Mouse (Mus musculus) hindbrain, embryonic 16.5 days (tissue): Measurements from ENCODE around the gene Actl6b. TPM values are rescaled to one million over a fixed set of nuclear protein-coding genes. Genes with fewer than 3 reads are reported as not detected.
"Not testable (repeated sequence)": the region's sequence is repeated elsewhere in the genome, so short reads cannot be mapped to it uniquely, and the experiment has no call there.

Experiments
- ATAC-seq: fragments of 200-750 bp; cut with Nextera tagmentation; 2 replicates; pipeline ENCODE4 v1.8.0; 2017; ENCODE audit warnings: moderate TSS enrichment, moderate library complexity
- H3K27ac ChIP-seq: fragments of 300-500 bp; sonication (generic); 2 replicates; pipeline ENCODE4 v1.5.1; 2014; ENCODE audit warnings: low read depth, mild to moderate bottlenecking, control low read depth, low read length, moderate library complexity
- H3K27me3 ChIP-seq: fragments of 300-500 bp; sonication (generic); replicated peaks from 2 replicates; pipeline ENCODE4 v1.6.1; 2014; ENCODE audit warnings: low read length; ENCODE audit not compliant: control insufficient read depth, insufficient read depth
- H3K36me3 ChIP-seq: fragments of 300-500 bp; sonication (generic); 2 replicates; pipeline ENCODE4 v1.6.1; 2014; ENCODE audit warnings: mild to moderate bottlenecking, low read length, moderate library complexity, mixed read lengths; ENCODE audit not compliant: control insufficient read depth, insufficient read depth
- H3K4me1 ChIP-seq: fragments of 300-500 bp; sonication (generic); 2 replicates; pipeline ENCODE4 v1.6.1; 2014; ENCODE audit warnings: low read depth, low read length; ENCODE audit not compliant: control insufficient read depth, insufficient read depth
- H3K4me2 ChIP-seq: fragments of 300-500 bp; sonication (generic); 2 replicates; pipeline ENCODE4 v1.6.1; 2014; ENCODE audit warnings: mild to moderate bottlenecking, low read length, control low read depth, moderate library complexity
- H3K4me3 ChIP-seq: fragments of 300-500 bp; sonication (generic); 2 replicates; pipeline ENCODE4 v1.5.1; 2014; ENCODE audit warnings: mild to moderate bottlenecking, low read length, control low read depth, moderate library complexity
- H3K9ac ChIP-seq: fragments of 300-500 bp; sonication (generic); 2 replicates; pipeline ENCODE4 v1.6.1; 2014; ENCODE audit warnings: low read depth, mild to moderate bottlenecking, control low read depth, low read length, moderate library complexity
- H3K9me3 ChIP-seq: fragments of 300-500 bp; sonication (generic); 2 replicates; pipeline ENCODE4 v1.6.1; 2014; ENCODE audit warnings: mild to moderate bottlenecking, low read length, moderate library complexity; ENCODE audit not compliant: control insufficient read depth
- WGBS: fragments of 180-500 bp; shearing (Covaris S2); extraction: QIAGEN DNeasy Blood & Tissue Kit; methylation state at CpG from one replicate; pipeline ENCODE4 v1.1.7; 2014; 5-methylcytosine and 5-hydroxymethylcytosine counted together
- microRNA-seq: library from miRNA; unstranded; fragments of <30 nt; microRNA quantifications from one replicate; pipeline ENCODE4, GENCODE M21; 2017
- polyA plus RNA-seq: library from polyadenylated mRNA; unstranded; fragments of >200 nt; fragmentation: Nextera tagmentation; extraction: Ambion mirVana; gene quantifications from 2 replicates; pipeline ENCODE4 v1.2.1, GENCODE M21; 2015

The Actl6b gene
- polyA plus RNA-seq, 1 experiment from 2014 or later, result 271 TPM

DNA sequence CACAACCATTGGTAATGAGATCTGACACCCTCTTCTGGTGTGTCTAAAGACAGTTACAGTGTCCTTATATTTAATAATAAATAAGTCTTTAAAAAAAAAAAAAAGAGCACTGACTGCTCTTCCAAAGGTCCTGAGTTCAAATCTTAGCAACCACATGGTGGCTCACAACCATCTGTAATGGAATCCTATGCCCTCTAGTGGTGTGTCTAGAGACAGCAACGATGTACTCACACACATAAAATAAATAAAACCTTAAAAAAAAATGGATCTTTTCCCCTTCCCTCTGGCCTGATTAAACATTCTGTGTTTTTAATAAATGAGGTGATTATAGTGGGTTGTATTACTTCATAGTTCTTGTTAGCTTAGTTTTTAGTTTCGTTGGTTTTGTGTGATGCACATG lies 61.6 kb downstream of the Actl6b start:
- H3K27me3 ChIP-seq, H3K9ac ChIP-seq, ATAC-seq, H3K4me2 ChIP-seq, H3K36me3 ChIP-seq, H3K4me3 ChIP-seq, H3K9me3 ChIP-seq, H3K4me1 ChIP-seq, H3K27ac ChIP-seq: not testable (repeated sequence)
- WGBS, result 90% methylated on average over 2 of the region's 2 CpGs

DNA sequence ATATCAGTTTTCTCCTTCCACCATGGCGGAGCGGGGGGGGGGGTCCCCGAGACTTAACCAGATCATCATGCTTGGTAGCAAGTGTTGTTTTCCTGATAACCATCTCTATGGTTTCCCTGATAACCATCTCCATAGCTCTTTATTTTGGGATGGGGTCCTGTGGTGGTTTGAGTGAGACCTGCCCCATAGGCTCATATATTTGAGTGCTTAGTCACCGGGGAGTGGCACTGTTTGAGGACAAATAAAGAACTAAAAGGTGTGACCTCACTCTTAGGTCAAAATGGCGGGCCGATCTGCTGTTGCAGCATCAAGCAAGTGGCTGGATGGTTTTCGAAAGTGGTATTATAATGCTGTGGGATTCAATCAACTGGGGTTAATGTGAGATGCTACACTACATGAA lies 62.0 kb downstream of the Actl6b start:
- no peak overlapping the region for H3K27ac ChIP-seq
- no peaks in the 10 kb centered on the region for H3K27me3 ChIP-seq
- ATAC-seq, result no peak
- WGBS, result 89% methylated on average over 7 of the region's 7 CpGs
- no peaks in the 10 kb centered on the region for H3K4me1 ChIP-seq
- no peaks in the 10 kb centered on the region for H3K36me3 ChIP-seq
- H3K9me3 ChIP-seq, result no peaks in the 10 kb centered on the region
- no peak overlapping the region for H3K9ac ChIP-seq
- no peak overlapping the region for H3K4me2 ChIP-seq
- no peak overlapping the region for H3K4me3 ChIP-seq

Small RNAs within 50 kb of the gene (microRNA-seq; reads per million reads assigned to microRNA genes)
- 1.5 reads per million for gene Mir6418

Other genes starting within 250 kb of the Actl6b start
- gene Srrt, start 245.8 kb upstream of the Actl6b start, polyA plus RNA-seq, result 88.1 and 100 TPM in 2 replicates
- gene Trip6, start 239.1 kb upstream of the Actl6b start, polyA plus RNA-seq, result 13.2 and 17.3 TPM in 2 replicates
- gene Slc12a9, start 219.9 kb upstream of the Actl6b start, polyA plus RNA-seq, result 24.5 and 26.7 TPM in 2 replicates
- 5.8 and 9.2 TPM in 2 replicates for gene Ephb4, start 203.4 kb upstream of the Actl6b start, polyA plus RNA-seq
- gene Zan, start 76.5 kb upstream of the Actl6b start, polyA plus RNA-seq, result 0.19 and 0.24 TPM in 2 replicates
- 79.3 and 87.0 TPM in 2 replicates for gene Pop7, start 51.0 kb upstream of the Actl6b start, polyA plus RNA-seq
- gene Gigyf1, start 35.0 kb upstream of the Actl6b start, polyA plus RNA-seq, result 11.8 and 16.3 TPM in 2 replicates
- gene Epo, start 20.3 kb upstream of the Actl6b start, polyA plus RNA-seq, result not detected in 2 replicates
- 519 and 521 TPM in 2 replicates for gene Gnb2, start 20.0 kb upstream of the Actl6b start, polyA plus RNA-seq
- 7.9 and 8.4 TPM in 2 replicates for gene Tfr2, start 16.3 kb downstream of the Actl6b start, polyA plus RNA-seq
- 60.0 and 63.4 TPM in 2 replicates for gene Mospd3, start 47.5 kb downstream of the Actl6b start, polyA plus RNA-seq
- 23.3 and 25.7 TPM in 2 replicates for gene Pcolce, start 60.3 kb downstream of the Actl6b start, polyA plus RNA-seq
- gene Fbxo24, start 75.5 kb downstream of the Actl6b start, polyA plus RNA-seq, result not detected in 2 replicates
- 14.9 and 21.6 TPM in 2 replicates for gene Lrch4, start 75.6 kb downstream of the Actl6b start, polyA plus RNA-seq
- 7.4 and 7.6 TPM in 2 replicates for gene Gm20605, start 75.7 kb downstream of the Actl6b start, polyA plus RNA-seq
- 3.4 and 6.6 TPM in 2 replicates for gene Sap25, start 87.8 kb downstream of the Actl6b start, polyA plus RNA-seq
- gene Irs3, start 92.2 kb downstream of the Actl6b start, polyA plus RNA-seq, result 0.11 and 0.16 TPM in 2 replicates
- 20.1 and 21.7 TPM in 2 replicates for gene Agfg2, start 131.2 kb downstream of the Actl6b start, polyA plus RNA-seq
- 44.0 and 50.2 TPM in 2 replicates for gene Nyap1, start 188.1 kb downstream of the Actl6b start, polyA plus RNA-seq
- gene Tsc22d4, start 192.2 kb downstream of the Actl6b start, polyA plus RNA-seq, result 101 and 150 TPM in 2 replicates
- gene Ppp1r35, start 225.3 kb downstream of the Actl6b start, polyA plus RNA-seq, result 34.9 and 41.8 TPM in 2 replicates
- gene Mepce, start 234.1 kb downstream of the Actl6b start, polyA plus RNA-seq, result 11.1 and 12.2 TPM in 2 replicates
- gene Zcwpw1, start 234.3 kb downstream of the Actl6b start, polyA plus RNA-seq, result 11.2 and 13.5 TPM in 2 replicates